Mouse (Mus musculus) fat pad, adult 2 months (tissue): ENCODE data around the gene Wdr89.

Source experiments
- DNase-seq: peaks from one replicate; pipeline ENCODE4 v3.0.0-alpha.2; 2011; ENCODE audit warnings: low read depth, low spot score; ENCODE audit errors: extremely low read depth

The Wdr89 gene

DNA sequence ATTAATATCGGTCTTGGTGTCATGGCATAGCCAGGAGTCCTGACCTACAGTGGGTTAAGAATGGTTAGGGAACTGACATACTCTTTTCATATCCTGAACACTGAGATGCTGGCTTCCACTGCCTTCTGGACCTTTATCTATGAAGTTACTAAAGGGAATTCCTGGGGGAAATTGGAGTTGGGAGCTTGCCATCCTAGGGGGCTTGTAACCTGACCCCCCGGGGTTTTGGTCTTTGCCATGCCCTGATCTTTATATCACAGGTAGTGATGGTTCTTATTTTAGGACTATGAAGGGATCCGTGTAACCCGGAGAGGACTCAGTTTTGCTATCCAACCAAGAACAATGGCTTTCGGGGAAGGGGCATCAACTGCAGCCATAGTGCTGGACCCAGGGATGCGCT is 1.3 kb upstream of the Wdr89 start:
- no peak for DNase-seq

- no peak for DNase-seq
These were observed 450 bp downstream of the Wdr89 start for GRCm38 (mm10) chr12:75668916-75669257.

DNA sequence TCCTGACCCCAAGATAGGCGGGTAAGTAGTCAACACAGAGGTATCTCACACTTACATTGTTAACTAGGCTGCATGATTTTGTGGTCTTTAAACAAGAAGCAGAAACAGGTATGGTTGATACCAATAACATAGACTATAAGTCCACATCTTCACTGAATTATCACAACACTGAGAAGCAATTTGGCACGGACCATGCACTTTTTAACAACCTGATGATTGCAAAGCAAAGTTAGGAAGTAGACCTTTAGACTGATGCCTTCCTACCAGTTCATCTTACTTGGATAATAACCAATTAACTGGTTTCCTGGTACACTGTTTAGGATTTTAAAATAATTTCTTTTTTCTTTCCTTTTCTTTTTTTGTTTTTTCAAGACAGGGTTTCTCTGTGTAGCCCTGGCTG is 1.1 kb downstream of the Wdr89 start:
- no peak for DNase-seq

GRCm38 (mm10) chr12:75666939-75667338 is 2.4 kb downstream of the Wdr89 start:
- DNase-seq: no peak

DNA sequence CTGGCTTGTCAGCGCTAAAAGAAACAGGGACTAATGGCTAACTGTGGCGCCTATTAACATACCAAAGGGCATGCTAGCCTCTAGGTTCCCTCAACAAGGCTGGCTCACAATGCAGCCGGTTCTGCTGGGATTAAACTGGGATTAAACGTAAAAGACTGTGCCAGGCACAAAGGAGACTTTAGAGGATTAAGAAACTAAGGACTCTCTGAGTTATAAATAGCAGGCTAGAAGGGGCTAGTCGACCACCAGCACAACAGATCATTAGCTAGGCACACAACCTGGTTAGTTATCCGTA is 4.9 kb downstream of the Wdr89 start:
- no peak for DNase-seq

DNA sequence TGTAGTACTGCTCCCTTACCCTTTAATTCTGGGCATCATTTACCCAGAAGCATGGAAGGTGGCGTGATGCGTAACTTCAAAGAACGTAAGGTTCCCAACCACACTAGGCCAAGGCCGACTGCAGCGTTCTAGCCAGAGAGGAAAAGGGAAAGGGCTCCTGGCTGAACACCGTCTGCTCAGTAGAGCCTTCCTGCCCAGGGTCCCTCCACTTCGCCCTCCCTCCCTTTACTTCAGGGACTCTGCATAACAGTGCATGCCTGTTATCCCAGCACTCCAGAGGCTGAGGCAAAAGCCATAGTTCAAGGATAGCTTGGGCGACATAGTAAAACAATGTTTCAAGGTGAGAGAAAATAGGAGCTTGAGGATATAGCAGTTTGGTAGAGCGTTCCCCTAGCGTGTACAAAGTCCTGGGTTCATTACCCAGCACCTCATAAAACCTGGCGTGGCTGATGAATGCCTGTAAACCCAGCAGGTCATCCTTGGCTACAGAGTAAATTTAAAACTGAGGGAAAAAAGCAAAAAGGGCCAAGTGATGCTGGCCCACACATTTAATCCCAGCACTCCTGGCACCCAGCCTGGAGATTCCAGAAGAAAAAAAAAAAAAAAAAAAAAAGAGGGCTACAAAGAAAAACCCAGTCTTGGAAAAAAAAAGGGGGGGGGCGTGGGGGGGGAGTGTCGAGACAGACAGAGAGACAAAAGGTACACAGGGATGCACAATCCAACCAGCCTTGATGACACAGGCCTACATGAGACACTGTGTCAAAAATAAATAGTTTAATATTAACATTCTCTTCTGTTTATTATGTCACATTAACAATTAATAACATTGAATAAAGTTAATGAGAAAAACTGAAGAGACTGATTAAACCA is 5.5 kb downstream of the Wdr89 start:
- DNase-seq: no peak

DNA sequence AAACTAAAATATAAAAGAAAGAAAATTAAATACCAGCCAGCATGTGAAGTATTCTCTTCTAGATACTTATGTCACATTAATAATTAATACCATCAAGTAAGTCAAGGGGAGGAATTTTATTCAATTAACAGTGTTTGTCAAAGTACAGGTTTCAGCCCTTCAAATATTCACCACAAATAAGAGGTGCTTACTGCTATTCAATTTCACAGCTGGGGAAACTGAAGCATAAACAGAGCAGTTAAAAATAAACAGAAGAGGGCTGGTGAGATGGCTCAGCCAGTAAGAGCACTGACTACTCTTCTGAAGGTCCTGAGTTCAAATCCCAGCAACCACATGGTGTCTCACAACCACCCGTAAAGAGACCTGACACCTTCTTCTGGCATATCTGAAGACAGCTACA is 7.0 kb downstream of the Wdr89 start:
- DNase-seq: no peak

DNA sequence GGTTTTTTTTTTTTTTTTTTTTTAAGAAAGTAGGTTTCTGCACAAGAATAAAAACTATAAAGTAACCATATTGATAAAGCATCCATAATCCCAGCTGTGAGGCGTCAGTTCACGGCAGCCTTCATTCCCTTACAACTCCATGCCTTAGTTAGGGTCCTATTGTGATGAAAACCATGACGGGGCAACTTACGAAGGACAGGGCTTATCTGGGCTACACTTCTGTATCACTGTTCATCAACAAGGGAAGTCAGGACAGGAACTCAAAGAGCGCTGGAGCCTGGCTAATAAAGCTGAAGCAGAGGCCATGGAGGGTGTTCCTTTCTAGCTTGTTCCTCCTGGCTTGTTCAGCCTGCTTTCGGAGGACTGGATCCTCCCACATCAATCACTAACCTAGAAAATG is 10.9 kb downstream of the Wdr89 start:
- no peak for DNase-seq

DNA sequence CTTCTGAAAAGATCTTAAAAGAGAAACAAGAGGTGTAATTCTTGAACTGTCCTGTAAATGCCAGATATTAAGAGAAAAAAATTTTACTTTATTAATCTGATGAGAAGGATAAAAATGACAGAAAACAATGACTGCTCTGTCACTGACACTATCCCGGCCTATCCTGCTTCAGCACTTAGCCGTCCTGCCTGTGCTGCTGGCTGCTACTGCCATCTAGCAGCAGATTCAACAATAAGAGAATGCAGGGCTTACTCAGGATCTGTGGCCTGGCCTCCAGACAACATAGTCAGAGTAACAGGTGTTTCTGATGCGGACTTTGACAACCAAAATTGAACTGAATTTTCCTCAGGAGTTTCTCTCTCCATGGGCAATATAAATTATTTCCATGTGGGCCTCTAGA is 12.8 kb downstream of the Wdr89 start:
- no peak for DNase-seq

GRCm38 (mm10) chr12:75654247-75654801 is 15.0 kb downstream of the Wdr89 start:
- no peak for DNase-seq

DNA sequence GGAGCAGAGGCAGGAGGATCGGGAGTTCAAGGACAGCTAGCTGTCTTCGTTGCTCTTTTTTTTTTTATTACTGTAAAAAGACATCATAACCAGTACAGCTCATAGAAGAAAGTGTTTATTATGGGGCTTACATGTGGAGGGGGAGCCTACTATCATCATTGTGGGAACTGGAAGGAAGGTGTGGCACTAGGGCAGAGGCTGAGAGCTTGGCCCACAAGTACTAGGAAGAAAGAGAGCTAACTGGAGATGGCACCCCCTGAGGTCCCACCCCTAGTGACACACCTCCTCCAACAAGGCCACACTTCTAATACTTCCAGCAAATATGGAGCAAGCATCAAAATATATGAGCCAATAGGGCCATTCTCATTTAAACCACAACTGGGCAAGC is 19.6 kb downstream of the Wdr89 start:
- DNase-seq: no peak

DNA sequence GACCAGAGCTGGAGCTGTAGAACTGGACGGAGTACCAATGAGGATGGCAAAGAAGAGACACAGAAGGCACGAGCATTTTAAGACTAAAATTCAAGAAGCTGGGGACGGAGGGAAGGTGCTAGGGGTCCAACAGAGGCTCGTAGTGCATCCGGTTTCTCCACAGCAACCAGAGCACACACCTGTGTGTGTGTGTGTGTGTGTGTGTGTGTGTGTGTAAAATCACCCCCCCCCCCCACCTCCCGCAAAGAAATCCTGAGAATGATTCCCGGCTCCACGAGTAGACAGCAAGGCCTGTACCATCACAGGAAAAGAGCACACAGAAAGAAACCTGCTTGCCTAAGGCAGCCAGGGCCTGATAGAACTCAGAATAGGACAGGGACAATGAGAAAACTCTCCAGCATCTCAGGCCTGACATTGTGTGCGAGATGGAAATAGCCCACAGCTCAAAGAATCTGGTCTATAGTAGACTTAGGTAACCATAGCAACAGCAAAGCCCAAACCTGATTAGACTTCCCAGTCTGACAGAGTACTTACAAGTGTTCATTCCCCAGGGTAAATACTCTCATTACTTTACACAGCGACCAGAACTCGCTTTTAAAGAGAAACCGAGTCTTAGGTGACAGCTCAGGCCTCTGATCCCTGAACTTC is 20.2 kb downstream of the Wdr89 start:
- no peak for DNase-seq

GRCm38 (mm10) chr12:75648281-75648680 is 21.1 kb downstream of the Wdr89 start:
- DNase-seq: no peak

GRCm38 (mm10) chr12:75647663-75648062 is 21.7 kb downstream of the Wdr89 start:
- DNase-seq: no peak

- DNase-seq: no peak
These were observed 23.6 kb downstream of the Wdr89 start for GRCm38 (mm10) chr12:75645780-75646179.

DNA sequence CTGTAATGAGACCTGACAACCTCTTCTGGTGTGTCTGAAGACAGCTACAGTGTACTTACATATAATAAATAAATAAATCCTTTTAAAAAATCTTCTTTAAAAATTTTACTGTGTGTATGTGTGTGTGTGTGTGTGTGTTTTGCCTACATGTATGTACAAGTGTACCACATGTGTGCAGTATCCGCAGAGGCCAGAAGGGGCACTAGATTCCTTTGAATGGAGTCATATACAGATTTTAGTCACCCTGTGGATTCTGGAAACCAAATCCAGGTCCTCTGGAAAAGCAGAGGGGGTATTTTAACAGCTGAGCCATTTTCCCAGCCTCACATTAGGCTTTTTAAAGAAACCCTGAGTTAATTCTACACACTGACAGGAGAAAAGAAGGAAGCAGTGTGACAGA is 27.6 kb downstream of the Wdr89 start:
- no peak for DNase-seq

DNA sequence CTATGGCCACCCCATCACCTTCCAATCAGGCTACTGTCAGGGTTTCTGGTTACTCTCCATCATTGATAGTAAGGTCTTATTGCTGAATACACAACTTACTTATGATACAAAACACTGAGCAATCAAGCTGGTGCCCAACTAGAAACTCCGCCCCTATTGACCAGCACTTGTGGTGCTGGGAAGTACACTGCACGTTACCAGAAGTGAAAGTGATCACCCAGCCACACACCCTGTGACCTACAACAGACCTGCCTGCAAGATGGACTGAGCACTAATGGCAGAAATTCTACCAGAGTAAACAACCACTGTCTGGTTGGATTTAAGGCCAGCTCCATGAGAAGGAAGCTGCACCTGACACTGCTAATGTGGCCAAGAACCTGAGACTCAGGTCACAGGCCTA is 31.0 kb downstream of the Wdr89 start:
- DNase-seq: no peak

DNA sequence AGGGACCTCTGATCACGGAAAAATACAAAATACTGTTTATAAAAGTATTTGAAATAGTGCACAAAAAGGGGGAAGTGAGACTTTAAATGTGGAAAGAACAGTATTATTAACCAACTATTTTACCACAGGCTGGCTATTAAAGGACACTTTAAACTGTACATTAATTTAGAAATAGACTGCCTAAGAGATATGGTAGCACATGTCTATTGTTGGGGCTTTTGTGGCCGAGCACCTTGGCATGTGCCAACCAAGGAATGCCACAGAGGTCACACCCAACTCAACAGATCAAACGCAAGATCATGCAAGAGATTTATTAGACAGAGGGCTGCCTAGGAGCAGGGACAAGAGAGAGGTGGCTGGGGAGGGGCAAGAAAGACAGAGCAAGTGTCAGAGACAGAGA is 32.2 kb downstream of the Wdr89 start:
- no peak for DNase-seq

- no peak for DNase-seq
These were observed 33.4 kb downstream of the Wdr89 start for GRCm38 (mm10) chr12:75635771-75636430.

GRCm38 (mm10) chr12:75629618-75630017 is 39.7 kb downstream of the Wdr89 start:
- DNase-seq: no peak

DNA sequence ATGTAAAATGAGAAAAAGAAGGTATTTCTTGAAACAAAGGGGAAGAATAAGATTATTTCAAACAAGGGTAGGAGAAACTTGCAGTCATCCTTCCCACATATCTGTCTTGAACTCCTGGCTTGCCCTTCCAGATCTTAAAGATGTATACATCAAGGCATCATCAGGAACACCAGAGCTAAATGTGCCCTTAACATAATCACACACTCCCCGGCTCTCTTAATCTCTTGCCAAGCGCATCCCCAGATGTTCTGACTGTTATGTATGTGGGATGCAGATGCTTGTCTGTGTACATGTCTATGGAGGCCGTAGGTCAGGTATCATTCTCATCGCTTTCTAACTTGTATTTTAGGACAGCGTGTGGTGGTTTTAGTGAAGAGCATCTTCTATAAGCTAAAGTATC is 46.0 kb downstream of the Wdr89 start:
- no peak for DNase-seq

GRCm38 (mm10) chr12:75622835-75623234 is 46.5 kb downstream of the Wdr89 start:
- DNase-seq: no peak
